Mouse (Mus musculus): ENCODE results near the gene Acss3.

The Acss3 gene

DNA sequence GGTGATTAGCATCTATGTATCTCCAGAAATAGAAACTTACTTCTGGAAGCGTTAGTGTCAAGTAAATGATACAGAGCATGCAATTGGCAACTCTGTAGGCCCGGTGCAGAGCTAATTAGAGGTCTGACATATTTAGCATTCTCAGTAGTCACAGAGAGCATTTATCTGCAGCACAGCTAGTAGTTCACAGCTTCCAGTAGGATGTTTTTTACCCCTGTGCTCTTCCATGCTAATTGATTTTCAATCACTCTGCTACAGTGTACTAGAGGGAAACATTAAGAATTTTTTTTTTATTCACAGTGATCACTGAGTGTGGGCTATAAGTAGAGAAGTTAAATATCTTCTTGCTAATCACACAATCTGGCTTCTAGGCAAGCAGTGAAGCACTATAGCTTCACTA lies 112.3 kb downstream of the Acss3 start:
- DNase-seq (ENCODE audit: low read depth, low spot score) = no peak

DNA sequence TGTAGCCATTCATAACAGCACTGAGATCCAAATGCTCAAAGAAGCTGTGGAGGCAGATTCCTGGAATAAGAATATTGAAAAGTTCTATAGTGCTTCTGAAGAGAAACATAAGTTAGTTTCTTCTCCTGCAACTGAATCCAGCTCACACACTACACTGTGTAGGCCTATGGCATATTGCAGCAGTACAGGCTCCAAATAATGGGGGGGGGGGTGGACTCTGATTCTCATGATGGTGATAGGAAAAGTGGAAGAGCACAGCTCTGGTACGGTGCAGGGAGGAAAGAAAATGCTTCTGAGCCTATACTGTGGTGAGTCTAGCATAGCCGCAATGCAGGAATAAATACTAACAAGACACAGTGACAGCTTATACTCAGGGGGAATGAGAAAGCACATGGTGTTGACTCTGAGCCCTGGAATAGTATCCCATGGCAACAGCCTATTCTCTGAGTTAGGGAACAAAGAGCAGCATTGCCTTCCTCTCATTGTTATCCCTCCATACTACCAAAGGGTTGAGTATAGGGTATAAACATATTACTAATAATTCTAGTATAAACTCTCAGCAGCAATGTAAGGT lies 125.3 kb downstream of the Acss3 start:
- DNase-seq (ENCODE audit: low read depth, low spot score) = no peak

DNA sequence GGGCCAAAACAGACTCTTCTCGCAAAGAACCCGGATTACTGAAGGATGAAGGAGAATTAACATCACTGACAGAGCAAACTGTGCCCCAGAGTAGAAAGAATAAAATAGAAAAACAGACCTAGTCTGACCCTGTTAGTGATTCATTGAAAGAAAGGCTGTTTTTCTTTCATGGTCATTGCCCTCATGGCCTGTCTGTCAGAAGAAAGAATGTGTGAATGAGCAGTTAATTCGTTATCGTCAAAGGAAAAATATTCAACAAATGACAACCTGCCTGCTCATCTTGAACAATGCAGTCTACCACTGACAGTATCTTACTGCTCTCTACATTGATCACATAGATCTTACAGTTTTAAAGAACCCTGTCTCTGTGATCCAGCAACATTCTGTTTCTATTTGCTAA lies 134.0 kb downstream of the Acss3 start:
- no peak for DNase-seq (ENCODE audit: low read depth, low spot score)

DNA sequence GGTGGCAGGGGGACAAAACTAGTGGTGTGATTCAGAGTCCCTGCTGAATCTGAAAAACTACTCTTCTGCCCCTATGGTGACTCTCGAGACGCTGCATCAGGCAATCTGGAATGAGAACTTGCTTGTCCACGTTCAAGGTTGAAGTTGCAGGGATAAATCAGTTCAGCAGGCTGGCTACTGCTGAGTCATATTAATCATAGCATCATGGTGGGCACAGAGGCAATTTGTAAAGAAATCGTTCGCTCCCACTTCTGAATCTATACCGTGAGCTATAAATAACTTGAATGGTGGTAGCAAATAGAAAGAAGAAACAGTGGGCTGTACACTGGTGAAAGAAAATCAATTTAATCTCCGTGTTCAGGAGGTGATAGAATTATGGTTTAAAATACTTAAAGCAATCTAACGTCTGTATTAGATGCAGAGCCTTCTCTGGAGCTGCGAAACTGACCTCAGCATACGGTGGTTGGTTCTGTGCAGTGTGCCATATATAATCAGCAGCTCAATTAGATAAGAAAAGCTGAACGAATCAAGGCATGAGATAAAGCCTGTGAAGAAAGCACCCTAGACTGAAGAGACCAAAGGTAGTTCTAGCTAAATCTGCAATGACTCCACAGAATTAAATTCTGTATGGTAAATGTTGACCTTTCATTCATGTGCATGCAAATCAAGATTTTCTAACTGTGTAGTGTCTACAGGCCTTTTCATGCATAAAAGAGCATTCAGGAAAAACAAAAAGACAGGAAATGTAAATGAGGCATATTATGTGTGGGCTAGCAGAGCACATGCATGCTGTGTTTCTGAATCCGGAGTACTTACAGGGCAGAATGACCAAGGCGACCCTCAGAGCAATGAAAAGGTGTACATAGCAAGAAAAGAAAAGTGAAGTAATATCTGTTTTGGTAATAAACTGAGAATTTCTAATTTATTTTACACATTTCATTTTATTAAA lies 148.0 kb downstream of the Acss3 start:
- no peak for DNase-seq (ENCODE audit: low read depth, low spot score)

DNA sequence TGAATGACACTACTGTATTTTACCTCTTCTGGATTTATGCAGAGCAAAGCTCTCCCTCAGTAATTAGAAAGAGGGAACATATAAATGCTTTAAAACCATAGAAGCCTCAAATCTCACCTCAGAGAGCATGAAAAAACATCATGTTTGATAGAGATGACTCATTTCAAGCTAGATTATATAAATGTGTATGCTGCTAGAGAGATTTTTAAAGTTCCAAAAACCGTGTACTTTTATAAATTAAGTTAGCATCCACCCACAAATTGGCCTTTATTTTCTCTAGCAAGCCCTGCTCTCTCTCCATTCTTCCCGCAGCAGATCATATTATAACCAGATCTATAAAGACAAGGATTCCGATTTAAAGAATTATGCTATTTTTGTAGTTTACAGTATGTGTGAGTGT lies 164.4 kb downstream of the Acss3 start:
- no peak for DNase-seq (ENCODE audit: low read depth, low spot score)

DNA sequence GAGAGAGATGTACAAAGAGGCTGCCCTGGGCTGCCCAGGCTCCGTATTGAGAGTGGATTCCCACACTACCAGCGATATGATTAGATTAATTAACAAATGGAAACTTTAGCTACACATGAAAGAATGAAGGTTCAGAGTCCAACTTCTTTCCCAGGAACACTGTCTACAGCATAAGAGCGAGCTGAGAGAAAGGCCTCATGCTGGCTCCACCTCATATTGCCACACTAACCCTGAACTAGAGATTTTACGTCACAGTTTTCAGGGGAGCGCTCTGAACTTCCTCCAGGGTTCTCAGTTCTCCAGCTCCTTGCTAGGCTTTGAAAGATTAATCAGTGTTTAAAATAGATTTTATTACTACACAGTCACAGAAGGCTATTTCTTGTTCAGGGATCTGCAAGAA lies 182.1 kb downstream of the Acss3 start:
- no peak for DNase-seq (ENCODE audit: low read depth, low spot score)

DNA sequence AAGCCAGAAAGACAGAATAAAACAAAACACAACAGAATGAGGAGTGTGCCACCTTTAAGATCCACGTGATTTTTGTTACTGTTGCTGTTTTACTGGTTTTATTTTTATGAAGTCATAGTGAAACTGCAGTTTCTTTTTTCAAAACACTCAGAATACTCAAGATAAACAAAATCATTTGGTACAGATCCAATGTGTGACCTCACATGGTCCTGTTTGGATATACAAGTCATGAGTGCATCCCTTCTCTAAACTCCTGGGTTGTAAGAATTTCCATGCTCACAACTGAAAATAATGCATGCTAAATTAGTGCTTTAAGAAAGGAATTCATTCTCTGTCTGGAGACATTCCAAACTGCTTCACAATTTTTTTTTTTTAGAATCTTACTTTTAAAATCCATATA lies 184.0 kb downstream of the Acss3 start:
- DNase-seq (ENCODE audit: low read depth, low spot score) = no peak

DNA sequence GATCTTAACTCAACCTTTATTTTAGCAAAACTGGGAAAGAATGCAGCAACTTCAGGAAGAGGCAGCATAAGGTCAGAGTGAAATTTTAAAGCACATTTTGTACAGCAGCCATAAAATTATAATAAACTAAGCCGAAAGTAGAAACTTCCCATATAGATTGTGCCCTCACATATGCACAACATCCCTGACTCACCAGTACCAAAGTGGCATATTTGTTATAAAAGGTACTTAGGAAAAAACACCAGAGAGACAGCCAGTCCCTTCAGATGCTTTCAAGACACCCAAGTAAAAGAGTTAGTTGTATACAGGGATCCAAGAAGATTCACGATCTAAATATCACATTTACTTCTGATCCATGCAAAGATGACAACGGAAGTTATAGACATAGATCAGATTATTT lies 184.6 kb downstream of the Acss3 start:
- DNase-seq (ENCODE audit: low read depth, low spot score) = no peak

DNA sequence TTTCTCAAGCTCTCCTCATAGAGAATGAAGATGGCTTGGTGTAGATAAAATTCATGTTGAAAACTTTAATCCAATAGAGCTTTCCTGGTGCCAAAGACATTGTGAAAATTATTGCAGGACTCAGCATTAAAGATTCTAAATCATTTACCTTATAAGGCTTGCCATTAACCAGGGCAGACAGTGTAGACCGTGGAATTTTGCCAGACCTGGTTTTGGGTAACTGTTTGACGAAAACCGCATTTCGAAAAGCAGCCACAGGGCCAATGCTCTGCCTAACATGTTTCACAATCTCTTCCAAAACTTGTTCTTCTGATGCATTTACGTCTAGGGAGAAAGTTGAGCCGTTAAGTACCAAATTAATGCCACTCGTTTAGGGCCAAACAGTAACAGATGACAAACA lies 186.5 kb downstream of the Acss3 start:
- no peak for DNase-seq (ENCODE audit: low read depth, low spot score)

DNA sequence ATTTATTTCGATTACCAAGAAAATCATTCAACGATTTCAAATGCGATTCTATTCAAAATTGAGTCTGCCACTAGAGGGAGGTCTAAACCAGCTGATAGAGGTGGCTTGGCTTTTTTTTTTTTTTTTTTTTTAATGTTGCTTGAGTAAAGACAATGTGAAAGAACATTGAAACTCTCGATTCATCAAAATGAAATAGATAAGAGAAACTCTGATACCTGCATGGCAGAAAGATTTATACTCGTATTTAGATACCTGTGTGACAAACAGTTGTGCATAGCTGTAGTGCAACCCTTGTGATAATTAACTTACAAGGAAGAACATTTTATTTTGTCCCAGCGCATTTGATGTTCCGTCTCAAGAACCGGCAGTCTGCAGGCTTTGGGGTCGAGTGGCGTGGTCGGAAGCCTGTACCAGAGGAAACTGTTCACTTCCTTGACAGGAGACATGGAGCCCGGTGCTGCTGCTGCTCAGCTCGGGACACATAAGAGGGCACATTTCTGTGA lies 190.8 kb downstream of the Acss3 start:
- DNase-seq (ENCODE audit: low read depth, low spot score) = peak; percentile 75

DNA sequence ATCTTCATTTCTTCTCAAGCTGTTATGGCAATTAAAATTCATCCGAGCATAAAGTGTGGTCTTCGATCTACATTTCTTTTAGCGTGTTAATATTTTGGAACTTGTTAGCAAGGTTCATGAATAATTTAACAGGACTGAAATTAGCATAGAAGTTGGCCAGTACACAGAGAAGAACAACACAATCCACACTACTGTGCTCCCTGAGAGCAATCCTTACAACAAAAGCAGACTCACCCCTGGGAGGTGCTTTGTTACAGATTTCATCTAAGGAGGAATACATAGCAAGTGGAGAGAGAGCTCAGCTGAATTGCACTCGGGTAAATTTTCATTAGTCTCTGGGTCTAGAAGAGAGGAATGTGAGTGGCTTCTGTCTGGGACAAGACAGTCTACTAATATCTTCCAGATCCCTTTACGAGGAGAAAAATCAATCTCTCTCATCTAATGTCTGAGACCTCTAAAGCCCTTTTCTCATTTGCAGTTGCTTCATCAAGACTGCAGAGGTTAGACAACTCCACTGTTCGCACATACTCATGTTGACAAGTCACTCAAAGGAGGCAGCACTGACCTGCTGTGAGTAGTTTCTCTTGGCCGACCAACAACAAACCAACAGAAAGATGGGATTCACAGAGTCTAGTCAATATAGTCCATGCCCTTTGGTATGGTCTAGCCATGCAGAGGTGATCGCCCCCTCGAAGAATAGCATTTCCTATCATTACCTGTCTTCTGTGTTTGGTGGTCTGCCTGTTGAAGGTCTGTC lies 194.7 kb downstream of the Acss3 start:
- DNase-seq (ENCODE audit: low read depth, low spot score) = no peak

DNA sequence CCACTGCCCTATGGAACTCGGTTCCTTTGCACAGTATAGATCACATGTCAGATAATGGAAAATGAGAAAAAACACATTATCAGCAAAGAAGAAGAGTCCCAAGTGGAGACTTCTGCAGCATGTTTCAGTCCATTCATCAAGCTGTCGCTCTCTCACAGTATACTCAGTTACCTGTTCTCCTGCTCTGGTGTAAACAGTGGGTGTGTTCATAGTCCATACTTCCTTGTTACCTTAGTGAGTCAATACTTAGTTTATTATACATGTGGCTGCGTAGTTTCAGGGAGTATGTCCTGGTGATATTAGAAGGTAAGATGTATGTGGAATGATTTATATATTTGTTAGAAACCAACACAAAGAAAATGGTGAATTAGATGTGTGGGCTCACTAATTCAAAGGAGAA lies 198.7 kb downstream of the Acss3 start:
- no peak for DNase-seq (ENCODE audit: low read depth, low spot score)

DNA sequence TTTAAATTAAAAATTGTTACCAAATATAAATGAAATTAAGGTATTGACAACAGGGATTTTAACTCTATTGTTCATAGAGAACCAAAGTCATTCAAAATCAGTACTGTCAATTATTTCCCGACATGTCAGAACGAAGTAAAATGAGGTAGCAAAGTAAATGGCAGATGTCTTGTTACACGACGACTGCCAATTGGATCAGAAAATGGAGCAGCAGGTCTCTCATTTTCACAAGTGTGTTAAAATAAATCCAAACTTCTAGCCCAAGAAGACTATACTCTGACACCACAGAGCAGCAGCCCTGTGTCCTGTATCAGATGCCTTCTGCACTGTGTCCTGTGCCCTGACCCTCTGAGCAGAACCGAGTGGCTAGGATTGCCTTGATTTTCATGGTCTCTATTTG lies 199.1 kb downstream of the Acss3 start:
- DNase-seq (ENCODE audit: low read depth, low spot score) = no peak

DNA sequence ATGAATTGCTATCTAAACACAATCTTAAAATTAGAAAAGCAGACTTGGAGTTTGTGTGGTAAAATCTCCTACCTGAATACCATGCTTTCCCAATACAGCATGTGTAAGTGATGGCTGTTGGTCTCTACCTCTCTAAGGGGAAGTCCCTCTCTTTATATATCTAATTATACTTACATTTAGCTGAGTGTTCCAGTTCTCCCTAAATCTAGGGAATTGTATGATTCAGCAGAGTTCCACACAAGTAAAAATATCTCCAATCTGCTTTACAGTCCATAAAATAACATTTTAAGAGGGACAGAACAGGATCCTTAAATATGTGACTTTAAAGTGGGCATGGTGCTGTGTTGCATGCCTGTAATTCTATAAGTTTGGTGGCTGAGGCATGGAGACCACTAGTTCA lies 208.6 kb downstream of the Acss3 start:
- DNase-seq (ENCODE audit: low read depth, low spot score) = no peak

DNA sequence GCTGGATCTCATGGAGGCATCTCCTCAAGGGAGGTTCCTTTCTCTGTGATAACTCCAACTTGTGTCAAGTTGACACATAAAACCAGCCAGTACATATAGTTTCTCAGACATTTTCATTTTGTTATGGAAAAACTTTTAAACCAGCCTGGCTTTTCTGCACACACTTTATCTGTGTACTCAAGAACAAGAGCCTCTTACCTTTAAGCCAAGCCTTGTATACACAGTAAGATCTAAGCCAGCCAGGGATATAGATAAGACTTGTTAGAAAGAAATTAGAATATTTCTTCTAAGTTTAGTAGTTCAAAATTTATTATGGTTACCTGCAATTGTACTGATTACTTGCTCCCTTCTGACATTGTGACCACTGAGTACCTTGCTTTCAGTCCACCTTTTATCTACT lies 209.2 kb downstream of the Acss3 start:
- no peak for DNase-seq (ENCODE audit: low read depth, low spot score)

DNA sequence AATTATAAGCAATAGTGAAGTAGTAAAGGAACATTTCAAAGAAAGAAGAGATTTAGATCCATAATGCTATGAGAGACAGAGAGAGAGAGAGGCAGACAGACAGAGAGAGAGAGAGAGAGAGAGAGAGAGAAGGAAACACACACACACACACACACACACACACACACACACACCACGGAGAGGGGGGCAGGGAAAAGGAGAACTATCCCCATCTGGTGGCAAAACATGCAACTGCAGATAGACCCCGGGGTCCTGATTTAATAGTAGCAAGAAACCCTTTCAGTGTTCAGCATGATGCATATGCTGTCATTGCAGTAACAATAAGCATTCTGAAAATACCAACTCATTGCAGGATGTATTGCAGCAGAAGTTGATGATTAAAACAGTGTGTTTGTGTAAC lies 210.4 kb downstream of the Acss3 start:
- DNase-seq (ENCODE audit: low read depth, low spot score) = peak; percentile 42

DNA sequence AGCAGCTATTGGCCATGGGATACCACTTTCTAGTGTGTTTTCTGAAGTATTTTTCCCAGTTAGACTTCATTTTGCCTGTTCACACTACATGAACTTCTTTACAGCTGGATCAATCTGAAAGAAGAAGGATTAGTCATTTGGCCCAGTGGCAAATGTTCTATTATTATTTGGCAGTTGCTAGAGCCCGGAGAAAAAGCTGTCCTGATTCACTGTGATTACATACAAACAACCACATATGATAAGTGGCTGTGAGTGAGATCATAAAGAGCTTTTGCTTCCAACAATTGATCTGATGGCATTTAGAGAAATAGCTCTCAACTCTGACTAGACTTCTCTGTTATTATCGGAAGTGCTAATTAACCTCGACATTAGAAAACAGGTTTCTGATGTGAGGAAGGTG lies 213.4 kb downstream of the Acss3 start:
- DNase-seq (ENCODE audit: low read depth, low spot score) = no peak

DNA sequence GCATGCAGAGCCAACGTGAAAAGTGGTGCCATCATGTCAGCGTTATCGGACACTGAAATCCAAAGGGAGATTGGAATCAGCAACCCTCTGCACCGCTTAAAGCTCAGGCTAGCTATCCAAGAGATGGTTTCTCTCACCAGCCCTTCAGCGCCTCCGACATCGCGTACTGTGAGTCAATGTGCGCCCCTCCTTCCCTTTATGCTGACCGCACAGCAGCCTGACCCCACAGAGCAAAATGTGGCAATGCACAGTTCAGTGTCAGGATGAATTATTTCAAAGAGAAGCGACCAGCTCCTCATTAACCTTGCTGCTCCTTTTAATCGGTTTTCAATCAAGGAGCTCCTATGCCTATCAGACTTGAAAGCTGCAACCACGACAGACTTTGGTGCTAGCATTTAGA lies 227.1 kb downstream of the Acss3 start:
- DNase-seq (ENCODE audit: low read depth, low spot score) = no peak

Data from A20 (cell line).